Mouse (Mus musculus) skeletal muscle tissue, adult 2 months (tissue): ENCODE data around the gene Il17rd.

ENCODE experiments used
- DNase-seq: peaks from one replicate; pipeline ENCODE4 v3.0.0-alpha.2; 2012; ENCODE audit warnings: low read depth, low spot score

Il17rd gene

GRCm38 (mm10) chr14:27145171-27146045 lies 106.7 kb downstream of the Il17rd start:
- DNase-seq = no peak

GRCm38 (mm10) chr14:27147726-27148125 lies 109.0 kb downstream of the Il17rd start:
- DNase-seq = no peak

GRCm38 (mm10) chr14:27149401-27149800 lies 110.7 kb downstream of the Il17rd start:
- DNase-seq = no peak

- no peak for DNase-seq
Measured at GRCm38 (mm10) chr14:27150011-27150640, 111.4 kb downstream of the Il17rd start.

- DNase-seq = peak; percentile 48
Measured at GRCm38 (mm10) chr14:27151432-27151831, 112.7 kb downstream of the Il17rd start.

GRCm38 (mm10) chr14:27155088-27155487 lies 116.3 kb downstream of the Il17rd start:
- no peak for DNase-seq

GRCm38 (mm10) chr14:27156032-27156431 lies 117.3 kb downstream of the Il17rd start:
- DNase-seq = no peak
